Mouse (Mus musculus): ENCODE data around the gene Hmcn1.

GRCm38 (mm10) chr1:150993162-150994064, at the start of gene Hmcn1:
- TF ChIP-seq CTCF (IDR thresholded peaks at IDR 0.05; ENCODE audit: control insufficient read depth, insufficient read depth, insufficient read length): no peak
- no peak for TF ChIP-seq USF1 (IDR thresholded peaks at IDR 0.05; ENCODE audit: low read depth)
- no peak for TF ChIP-seq CEBPB (IDR thresholded peaks at IDR 0.05; ENCODE audit: low read depth)
- no peak for TF ChIP-seq MAX (IDR thresholded peaks at IDR 0.05)
